Mouse (Mus musculus) forebrain, embryonic 15.5 days (tissue): ENCODE data around the gene Clec4f. TPM values are rescaled to one million over a fixed set of nuclear protein-coding genes. Genes with fewer than 3 reads are reported as not detected.
"Not testable (repeated sequence)": the region's sequence is repeated elsewhere in the genome, so short reads cannot be mapped to it uniquely, and the experiment has no call there.

Experiments used
- ATAC-seq: fragments of 200-750 bp; cut with Nextera tagmentation; replicated peaks from 2 replicates; pipeline ENCODE4 v1.8.0; 2017; ENCODE audit warnings: mild to moderate bottlenecking, moderate TSS enrichment, moderate library complexity
- H3K27ac ChIP-seq: fragments of 300-500 bp; sonication (generic); replicated peaks from 2 replicates; pipeline ENCODE4 v1.5.1; 2015; ENCODE audit warnings: mild to moderate bottlenecking, inconsistent platforms
- H3K27me3 ChIP-seq: fragments of 300-500 bp; sonication (generic); 2 replicates; pipeline ENCODE4 v1.6.1; 2015; ENCODE audit warnings: inconsistent platforms
- H3K36me3 ChIP-seq: fragments of 300-500 bp; sonication (generic); 2 replicates; pipeline ENCODE4 v1.6.1; 2015; ENCODE audit warnings: mild to moderate bottlenecking, inconsistent platforms
- H3K4me1 ChIP-seq: fragments of 300-500 bp; sonication (generic); 2 replicates; pipeline ENCODE4 v1.6.1; 2015; ENCODE audit warnings: inconsistent platforms
- H3K4me2 ChIP-seq: fragments of 300-500 bp; sonication (generic); replicated peaks from 2 replicates; pipeline ENCODE4 v1.6.1; 2015; ENCODE audit warnings: mild to moderate bottlenecking, inconsistent platforms
- H3K4me3 ChIP-seq: fragments of 300-500 bp; sonication (generic); 2 replicates; pipeline ENCODE4 v1.5.1; 2015; ENCODE audit warnings: mild to moderate bottlenecking, inconsistent platforms
- H3K9ac ChIP-seq: fragments of 300-500 bp; sonication (generic); replicated peaks from 2 replicates; pipeline ENCODE4 v1.6.1; 2015; ENCODE audit warnings: mild to moderate bottlenecking, inconsistent platforms
- H3K9me3 ChIP-seq: fragments of 300-500 bp; sonication (generic); 2 replicates; pipeline ENCODE4 v1.6.1; 2016; ENCODE audit warnings: inconsistent platforms
- WGBS: fragments of 180-500 bp; shearing (Covaris S2); methylation state at CpG from one replicate; pipeline ENCODE4 v1.1.7; 2015; ENCODE audit warnings: mixed read lengths; 5-methylcytosine and 5-hydroxymethylcytosine counted together
- polyA plus RNA-seq: library from polyadenylated mRNA; unstranded; fragments of >200 nt; fragmentation: Nextera tagmentation; extraction: Ambion mirVana; gene quantifications from 2 replicates; pipeline ENCODE4 v1.2.1, GENCODE M21; 2015

Gene Clec4f
- polyA plus RNA-seq, 1 experiment from 2014 or later, result not detected

DNA sequence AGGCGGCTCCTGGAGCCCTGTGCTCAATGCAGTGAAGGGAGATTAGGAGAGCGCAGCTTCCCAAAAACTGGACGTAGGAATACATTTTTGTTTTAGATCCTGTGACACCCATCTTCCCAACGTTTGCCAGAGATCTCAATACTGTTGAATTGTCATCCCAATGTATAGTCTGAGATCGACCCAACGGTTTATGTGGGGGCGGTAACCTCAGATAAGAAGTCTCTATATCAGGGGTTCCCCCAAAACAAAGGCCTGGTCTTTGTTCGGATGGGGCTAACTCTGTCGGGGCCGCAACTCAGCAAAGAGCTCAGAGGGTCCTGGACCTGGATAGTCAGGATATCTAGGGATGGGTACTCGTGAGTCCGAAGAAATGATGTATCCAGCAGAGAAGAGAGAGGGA is 37.0 kb upstream of the Clec4f start:
- H3K4me2 ChIP-seq, result no peak overlapping the region
- peaks cover 79% of the 10 kb centered on the region for H3K27me3 ChIP-seq
- H3K36me3 ChIP-seq, result no peaks in the 10 kb centered on the region
- H3K27ac ChIP-seq, result no peak overlapping the region
- no peaks in the 10 kb centered on the region for H3K9me3 ChIP-seq
- H3K4me3 ChIP-seq, result no peak overlapping the region
- H3K9ac ChIP-seq, result no peak overlapping the region
- WGBS, result under 1% methylated on average over 12 of the region's 12 CpGs
- H3K4me1 ChIP-seq, result no peaks in the 10 kb centered on the region
- ATAC-seq, result no peak

DNA sequence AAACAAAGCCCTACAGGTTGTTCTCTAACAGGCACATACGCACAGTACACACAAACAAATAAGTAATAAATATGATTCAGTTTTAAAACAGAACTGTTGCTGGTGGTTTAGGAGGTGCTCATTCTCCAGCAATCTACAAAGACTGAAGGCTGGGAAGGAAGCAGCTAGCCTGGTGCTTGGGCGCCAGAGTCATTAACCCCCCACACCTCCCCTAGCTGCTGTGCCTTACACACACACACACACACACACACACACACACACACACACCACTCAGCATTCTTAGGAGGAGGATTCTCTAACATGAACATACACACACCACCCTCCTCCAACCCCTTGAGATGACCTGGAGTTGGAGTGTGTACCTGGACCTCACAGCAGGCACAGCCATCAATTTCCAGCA is 34.9 kb upstream of the Clec4f start:
- H3K4me1 ChIP-seq, result no peaks in the 10 kb centered on the region
- WGBS, result 70% methylated on average over 2 of the region's 2 CpGs
- H3K27me3 ChIP-seq, result peaks cover 59% of the 10 kb centered on the region
- ATAC-seq, result no peak
- H3K4me2 ChIP-seq, result no peak overlapping the region
- no peak overlapping the region for H3K9ac ChIP-seq
- H3K36me3 ChIP-seq, result no peaks in the 10 kb centered on the region
- H3K4me3 ChIP-seq, result no peak overlapping the region
- no peak overlapping the region for H3K27ac ChIP-seq
- H3K9me3 ChIP-seq, result no peaks in the 10 kb centered on the region

DNA sequence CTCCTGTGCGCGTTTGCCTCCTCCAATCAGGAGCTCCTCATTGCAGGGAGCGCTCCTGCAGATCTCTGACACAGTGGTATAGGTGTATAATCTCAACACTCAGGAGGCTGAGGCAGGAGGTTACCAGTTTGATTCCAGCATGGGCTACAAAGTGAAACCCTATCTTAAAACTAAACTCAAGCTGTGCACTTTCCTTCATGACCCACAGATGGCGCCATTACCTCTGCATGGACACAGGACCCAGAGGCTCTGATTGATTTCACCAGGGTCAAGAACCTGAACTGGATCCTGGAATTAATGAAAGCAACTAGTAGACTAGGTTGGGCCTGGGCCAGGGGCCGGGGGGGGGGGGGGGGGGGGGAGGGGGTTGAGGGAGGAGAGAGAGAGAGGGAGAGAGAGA is 34.3 kb upstream of the Clec4f start:
- no peak overlapping the region for H3K4me3 ChIP-seq
- no peaks in the 10 kb centered on the region for H3K4me1 ChIP-seq
- H3K36me3 ChIP-seq, result no peaks in the 10 kb centered on the region
- H3K9ac ChIP-seq, result no peak overlapping the region
- H3K27me3 ChIP-seq, result peaks cover 52% of the 10 kb centered on the region
- no peak overlapping the region for H3K27ac ChIP-seq
- ATAC-seq, result no peak
- H3K9me3 ChIP-seq, result no peaks in the 10 kb centered on the region
- 25% methylated on average over 4 of the region's 5 CpGs for WGBS
- H3K4me2 ChIP-seq, result no peak overlapping the region

DNA sequence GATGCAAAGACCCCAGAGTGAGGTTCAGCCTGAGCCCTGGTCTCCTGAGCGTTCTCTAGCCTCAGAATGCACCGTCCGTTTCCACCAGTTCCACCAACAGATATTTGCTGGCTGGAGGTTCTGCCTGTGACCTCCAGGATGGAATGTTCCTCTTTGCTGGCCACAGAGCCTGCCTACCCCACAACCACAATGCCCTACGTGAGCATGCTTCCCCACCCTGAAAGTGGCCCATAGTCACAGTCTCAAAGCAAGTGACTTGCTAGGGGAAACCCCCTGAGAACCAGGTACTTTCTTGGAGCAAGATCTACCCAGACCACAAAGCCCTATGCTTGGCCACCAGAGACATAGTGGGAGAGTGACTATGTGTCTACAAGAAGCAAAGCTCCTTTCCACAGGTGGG is 33.4 kb upstream of the Clec4f start:
- no peak overlapping the region for H3K4me3 ChIP-seq
- H3K27ac ChIP-seq, result no peak overlapping the region
- no peak overlapping the region for H3K4me2 ChIP-seq
- no peaks in the 10 kb centered on the region for H3K36me3 ChIP-seq
- H3K27me3 ChIP-seq, result peaks cover 43% of the 10 kb centered on the region
- ATAC-seq, result no peak
- H3K4me1 ChIP-seq, result no peaks in the 10 kb centered on the region
- 75% methylated on average over 4 of the region's 4 CpGs for WGBS
- H3K9ac ChIP-seq, result no peak overlapping the region
- no peaks in the 10 kb centered on the region for H3K9me3 ChIP-seq

DNA sequence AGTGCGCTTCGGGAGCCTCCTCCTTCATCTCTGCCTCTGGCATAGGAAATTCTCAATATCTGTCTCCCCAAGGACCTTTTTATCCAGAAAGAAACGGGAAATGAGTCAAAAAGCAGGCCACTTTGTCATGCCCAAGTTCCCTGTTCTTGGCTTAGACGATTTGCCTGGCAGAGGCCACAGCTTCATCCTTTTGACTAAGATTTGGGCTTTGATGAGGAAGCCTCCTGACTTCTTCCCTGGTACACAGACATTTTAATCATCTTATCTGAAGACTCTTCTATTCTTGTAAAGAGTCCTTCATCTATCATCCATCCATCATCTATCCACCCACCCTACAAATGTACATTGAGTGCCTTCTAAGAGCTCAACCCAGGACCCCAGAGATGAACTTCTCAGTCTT is 21.8 kb upstream of the Clec4f start, which contains the start of gene Cd207:
Gene Cd207 (minus strand): TSS at position 101 of the 400 bp plus-strand sequence.
- H3K4me2 ChIP-seq, result no peak within 1 kb of the TSS
- no peaks in the 10 kb centered on the region for H3K4me1 ChIP-seq
- H3K27me3 ChIP-seq, result peaks cover 3% of the 10 kb centered on the region; the same call in 1 of the 2 replicates
- H3K9ac ChIP-seq, result no peak within 1 kb of the TSS
- H3K9me3 ChIP-seq, result no peaks in the 10 kb centered on the region
- 79% methylated on average over 4 of the region's 4 CpGs for WGBS
- no peak within 1 kb of the TSS for H3K4me3 ChIP-seq
- H3K36me3 ChIP-seq, result no peaks in the 10 kb centered on the region
- no peak for ATAC-seq
- H3K27ac ChIP-seq, result no peak within 1 kb of the TSS

DNA sequence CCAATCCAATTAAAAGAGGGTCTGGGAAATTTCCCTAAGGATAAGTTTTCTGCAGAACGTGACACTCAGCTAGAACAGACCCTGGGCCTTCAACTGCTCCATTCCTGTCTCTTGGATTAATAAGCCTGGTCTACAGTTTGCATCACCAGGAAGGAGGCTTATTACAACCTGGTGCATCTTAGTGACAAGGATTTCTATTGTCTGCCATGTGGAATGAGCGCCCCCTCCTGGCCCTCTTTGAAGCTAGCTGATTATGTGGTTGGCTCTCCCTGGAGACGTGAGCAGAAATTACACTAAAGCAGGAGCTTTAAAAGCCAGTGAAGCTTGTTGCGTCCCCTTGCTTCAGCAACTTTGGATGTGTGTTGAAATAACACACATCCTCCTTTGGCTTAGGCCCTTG is 17.4 kb upstream of the Clec4f start:
- Histone ChIP-seq H3K4me3 (no peak overlapping the region), H3K9ac (no peak overlapping the region), H3K27me3 (no peaks in the 10 kb centered on the region), H3K4me2 (no peak overlapping the region), H3K9me3 (no peaks in the 10 kb centered on the region), H3K4me1 (no peaks in the 10 kb centered on the region), H3K36me3 (no peaks in the 10 kb centered on the region), H3K27ac (no peak overlapping the region)
- WGBS, result 5% methylated on average over 4 of the region's 4 CpGs
- no peak for ATAC-seq

DNA sequence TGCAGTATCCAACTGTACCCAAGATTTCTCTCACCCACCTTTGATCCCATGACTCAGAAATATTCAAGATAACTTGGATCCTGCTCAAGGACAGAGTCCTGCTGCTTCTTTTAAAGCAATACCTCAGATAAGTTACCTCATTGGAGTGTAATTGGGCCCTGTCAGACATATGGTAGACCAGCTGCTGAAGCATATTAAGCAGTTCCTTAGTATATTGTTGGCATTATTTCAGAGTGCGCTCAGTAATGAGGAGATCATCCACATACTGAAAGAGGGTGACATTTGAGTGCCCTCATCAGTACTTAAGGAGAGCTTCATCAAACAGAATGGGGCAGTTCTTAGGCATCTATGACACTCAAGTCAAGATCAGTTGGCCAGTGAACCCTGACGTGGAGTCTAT is 9.0 kb upstream of the Clec4f start:
- Histone ChIP-seq H3K27ac (no peak overlapping the region), H3K4me1 (no peaks in the 10 kb centered on the region), H3K36me3 (no peaks in the 10 kb centered on the region), H3K9me3 (no peaks in the 10 kb centered on the region), H3K4me2 (no peak overlapping the region), H3K9ac (no peak overlapping the region), H3K4me3 (no peak overlapping the region), H3K27me3 (no peaks in the 10 kb centered on the region)
- WGBS, result 61% methylated on average over 2 of the region's 2 CpGs
- ATAC-seq, result no peak

DNA sequence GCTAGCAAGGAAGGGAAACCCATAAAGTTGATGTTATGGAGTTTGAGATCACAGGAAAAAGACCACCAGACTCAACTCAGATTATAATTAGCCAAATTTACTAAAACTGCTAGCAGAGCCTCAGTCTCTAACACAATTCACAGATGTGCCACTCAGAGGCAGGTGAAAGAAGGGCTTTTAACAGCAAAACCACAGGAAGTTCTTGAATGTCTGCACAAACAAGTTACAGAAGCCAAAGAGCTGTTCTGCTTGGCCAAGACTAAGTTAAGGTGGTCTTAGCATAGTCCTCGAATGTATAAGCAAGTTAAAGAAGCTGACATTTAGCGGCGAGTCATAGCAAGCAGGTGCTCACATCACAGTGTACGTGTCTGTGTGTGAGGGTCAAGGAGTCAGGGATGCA is 4.8 kb upstream of the Clec4f start:
- Histone ChIP-seq H3K9ac (no peak overlapping the region), H3K4me1 (no peaks in the 10 kb centered on the region), H3K27me3 (no peaks in the 10 kb centered on the region), H3K9me3 (no peaks in the 10 kb centered on the region), H3K36me3 (no peaks in the 10 kb centered on the region), H3K27ac (no peak overlapping the region), H3K4me3 (no peak overlapping the region), H3K4me2 (no peak overlapping the region)
- no peak for ATAC-seq
- WGBS, result 82% methylated on average over 4 of the region's 4 CpGs

DNA sequence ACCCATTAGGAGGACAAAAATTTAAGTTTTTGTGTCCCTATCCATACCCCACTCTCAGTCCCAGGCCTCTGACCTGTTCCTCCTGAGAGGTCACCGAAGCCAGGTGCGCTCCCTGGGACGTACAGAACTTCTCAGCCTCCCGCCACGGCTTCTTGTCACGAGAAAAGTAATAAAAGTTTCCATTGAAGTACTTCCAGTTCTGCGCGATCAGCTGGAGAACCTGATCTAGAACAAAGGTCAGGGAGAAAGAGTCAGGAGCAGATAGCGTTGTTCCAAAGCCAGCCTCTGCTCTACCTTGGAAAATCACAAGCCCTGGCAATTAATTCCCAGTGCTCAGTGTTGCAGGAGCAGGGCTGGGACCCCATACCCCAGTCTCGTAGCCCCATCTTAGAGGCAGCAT is 9.3 kb downstream of the Clec4f start:
- ATAC-seq, result no peak
- H3K9me3 ChIP-seq, result no peaks in the 10 kb centered on the region
- H3K27ac ChIP-seq, result no peak overlapping the region
- no peak overlapping the region for H3K9ac ChIP-seq
- no peaks in the 10 kb centered on the region for H3K4me1 ChIP-seq
- H3K4me2 ChIP-seq, result no peak overlapping the region
- H3K27me3 ChIP-seq, result no peaks in the 10 kb centered on the region
- no peaks in the 10 kb centered on the region for H3K36me3 ChIP-seq
- 89% methylated on average over 10 of the region's 10 CpGs for WGBS
- no peak overlapping the region for H3K4me3 ChIP-seq

DNA sequence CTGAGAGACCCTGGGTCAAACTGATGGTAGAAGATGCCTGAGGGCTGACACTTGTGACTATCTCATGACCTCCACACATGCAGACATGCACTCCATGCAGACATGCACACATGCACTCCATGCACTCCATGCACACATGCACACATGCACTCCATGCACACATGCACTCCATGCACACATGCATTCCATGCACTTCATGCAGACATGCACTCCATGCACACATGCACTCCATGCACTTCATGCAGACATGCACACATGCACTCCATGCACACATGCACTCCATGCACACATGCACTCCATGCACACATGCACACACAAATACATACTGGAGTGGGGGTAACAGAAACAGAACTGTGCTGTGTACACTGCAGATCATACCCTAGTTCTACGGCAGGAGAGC is 20.7 kb downstream of the Clec4f start:
- no peaks in the 10 kb centered on the region for H3K9me3 ChIP-seq
- H3K9ac ChIP-seq, result no peak overlapping the region
- H3K27me3 ChIP-seq, result no peaks in the 10 kb centered on the region
- H3K4me1 ChIP-seq, result no peaks in the 10 kb centered on the region
- H3K27ac ChIP-seq, result no peak overlapping the region
- ATAC-seq, result no peak
- H3K4me3 ChIP-seq, result no peak overlapping the region
- 86% methylated on average over 1 of the region's 1 CpGs for WGBS
- H3K4me2 ChIP-seq, result no peak overlapping the region
- H3K36me3 ChIP-seq, result no peaks in the 10 kb centered on the region

DNA sequence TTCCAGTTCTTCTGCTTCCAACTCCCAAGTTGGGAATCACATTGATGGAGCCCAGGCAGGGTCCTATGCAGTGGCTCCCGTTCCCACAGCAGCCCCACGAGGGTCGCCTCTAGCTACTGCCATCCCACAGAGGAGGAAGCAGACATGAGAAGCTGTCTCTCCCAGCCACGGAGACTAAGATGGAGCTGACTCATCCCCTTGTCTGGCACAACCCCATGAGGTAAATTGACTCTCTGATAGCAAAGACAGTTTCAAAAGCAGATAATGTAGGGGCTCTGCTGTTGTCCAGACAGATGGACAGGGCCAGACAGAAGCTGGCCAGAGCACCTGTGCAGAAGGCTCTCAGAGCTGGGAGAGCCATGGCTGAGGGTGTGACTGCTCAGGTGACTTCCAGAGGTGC is 21.4 kb downstream of the Clec4f start:
- 79% methylated on average over 4 of the region's 4 CpGs for WGBS
- not testable (repeated sequence) for H3K9ac ChIP-seq, H3K4me3 ChIP-seq, ATAC-seq, H3K4me2 ChIP-seq, H3K27me3 ChIP-seq, H3K27ac ChIP-seq, H3K4me1 ChIP-seq, H3K9me3 ChIP-seq, H3K36me3 ChIP-seq

DNA sequence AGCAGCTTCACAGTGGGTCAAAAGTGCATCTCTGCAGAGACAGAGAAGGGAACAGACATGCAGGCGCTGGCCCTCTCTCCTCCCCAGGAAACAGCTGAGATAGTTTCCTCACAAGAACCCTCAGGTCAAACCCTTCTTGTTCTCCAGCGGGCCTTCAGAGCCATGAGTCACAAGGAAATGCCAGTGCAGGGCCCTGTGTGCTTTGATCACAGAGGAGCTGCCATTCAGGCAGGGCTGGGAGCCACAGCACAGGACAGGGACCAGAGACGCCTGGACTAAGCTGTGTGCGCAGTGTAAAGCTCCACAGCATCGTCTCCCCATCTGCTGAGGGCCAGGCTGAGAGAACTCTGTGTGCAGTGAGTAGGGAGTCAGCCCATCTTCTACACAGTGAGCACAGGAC is 21.9 kb downstream of the Clec4f start:
- H3K4me1 ChIP-seq, H3K9me3 ChIP-seq, H3K27me3 ChIP-seq, H3K4me2 ChIP-seq, H3K36me3 ChIP-seq, H3K27ac ChIP-seq, H3K4me3 ChIP-seq, H3K9ac ChIP-seq, ATAC-seq: not testable (repeated sequence)
- 75% methylated on average over 5 of the region's 5 CpGs for WGBS

DNA sequence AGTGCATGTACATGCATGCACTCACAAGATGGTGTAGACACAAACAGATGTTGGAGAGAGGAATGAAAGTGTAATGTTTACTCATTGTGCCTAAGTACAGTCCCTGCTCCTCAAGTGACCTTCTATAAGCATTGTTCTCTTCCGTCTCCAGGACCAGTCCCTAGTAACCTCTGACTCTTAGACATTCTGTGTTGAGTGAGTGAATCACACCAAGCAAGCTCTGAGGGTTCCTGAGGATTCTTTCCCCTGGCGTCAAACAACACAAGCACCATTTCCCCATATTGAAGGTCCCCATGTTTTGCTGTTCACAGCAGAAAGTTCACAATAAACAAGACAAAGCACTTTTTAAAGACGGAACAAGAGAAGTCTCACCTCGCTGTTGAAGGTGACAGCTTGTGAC is 24.2 kb downstream of the Clec4f start:
- no peak overlapping the region for H3K4me3 ChIP-seq
- no peaks in the 10 kb centered on the region for H3K9me3 ChIP-seq
- H3K4me1 ChIP-seq, result no peaks in the 10 kb centered on the region
- no peak overlapping the region for H3K9ac ChIP-seq
- no peaks in the 10 kb centered on the region for H3K36me3 ChIP-seq
- H3K4me2 ChIP-seq, result no peak overlapping the region
- WGBS, result 78% methylated on average over 4 of the region's 4 CpGs
- no peaks in the 10 kb centered on the region for H3K27me3 ChIP-seq
- no peak overlapping the region for H3K27ac ChIP-seq
- ATAC-seq, result no peak
